7 mouse cellular contexts compared by ENCODE assay signal in genomic region chr10:128303126-128304021, GRCm38 (mm10). TPM values are rescaled to one million over a fixed set of nuclear protein-coding genes. Genes with fewer than 3 reads are reported as not detected.
DNase-seq lines count a peak whose midpoint lies in the region; ATAC-seq lines count a peak whose summit lies in the region.

TSS of gene Pan2 (plus strand) at chr10:128303335.

- DNase-seq in adrenal gland, adult 8-10 months: peak; percentile 99
- DNase-seq in embryo, embryonic 9.5 days (ENCODE audit: extremely low spot score): peak; percentile 100
- peak; percentile 95 to 98 for DNase-seq in gastrocnemius, postnatal 4 days (ENCODE audit: low spot score in 2 of 2)
- DNase-seq in left cerebral cortex, postnatal 36 days (ENCODE audit: low spot score in 2 of 2): peak; percentile 100
- peak; percentile 100 for DNase-seq in midbrain, embryonic 11.5 days (ENCODE audit: low spot score, missing footprints)
- peak; percentile 99 for DNase-seq in skeletal muscle tissue, adult 2 months (ENCODE audit: low read depth, low spot score)

- peak; percentile 99 for ATAC-seq in intestine, embryonic 16.5 days
- peak; percentile 99 for ATAC-seq in midbrain, embryonic 11.5 days (ENCODE audit: low FRiP score)

- H3K36me3 ChIP-seq in intestine, embryonic 16.5 days (ENCODE audit: control insufficient read depth, insufficient read depth, low read length): 0 out of 2 replicates have a peak, but pooled peaks cover 4% of the 10 kb centered on the region
- peaks cover 3% of the 10 kb centered on the region; the same call in 1 of the 2 replicates for H3K36me3 ChIP-seq in midbrain, embryonic 11.5 days (ENCODE audit: control insufficient read depth, insufficient read depth, low read length)

- intact Hi-C loops in left cerebral cortex, postnatal 36 days (cut with DNase I): no loop called here

- WGBS in intestine, embryonic 16.5 days: under 1% methylated on average over 37 of the region's 37 CpGs
- WGBS in midbrain, embryonic 11.5 days: 3% methylated on average over 37 of the region's 37 CpGs

- no peaks in the 10 kb centered on the region for H3K9me3 ChIP-seq in intestine, embryonic 16.5 days (ENCODE audit: control insufficient read depth, low read length)
- no peaks in the 10 kb centered on the region for H3K9me3 ChIP-seq in midbrain, embryonic 11.5 days (ENCODE audit: control insufficient read depth, low read length)

- H3K27ac ChIP-seq in intestine, embryonic 16.5 days (ENCODE audit: low read length): peak within 1 kb of the TSS; percentile 96
- peak within 1 kb of the TSS; percentile 73 for H3K27ac ChIP-seq in midbrain, embryonic 11.5 days (ENCODE audit: low read depth, low read length)

- peaks cover 10% of the 10 kb centered on the region for H3K4me1 ChIP-seq in intestine, embryonic 16.5 days (ENCODE audit: control insufficient read depth, insufficient read depth, low read length)
- H3K4me1 ChIP-seq in midbrain, embryonic 11.5 days (ENCODE audit: control insufficient read depth, insufficient read depth, low read length): peaks cover 11% of the 10 kb centered on the region

- H3K9ac ChIP-seq in intestine, embryonic 16.5 days (ENCODE audit: low read depth, low read length): peak within 1 kb of the TSS; percentile 89
- peak within 1 kb of the TSS; percentile 76 for H3K9ac ChIP-seq in midbrain, embryonic 11.5 days (ENCODE audit: low read length)

- H3K4me3 ChIP-seq in intestine, embryonic 16.5 days (ENCODE audit: low read length): peak within 1 kb of the TSS; percentile 73
- peak within 1 kb of the TSS; percentile 40 for H3K4me3 ChIP-seq in midbrain, embryonic 11.5 days (ENCODE audit: low read depth, low read length)

- no peaks in the 10 kb centered on the region for H3K27me3 ChIP-seq in intestine, embryonic 16.5 days (replicated peaks; ENCODE audit: control insufficient read depth, insufficient read depth, low read length)
- H3K27me3 ChIP-seq in midbrain, embryonic 11.5 days (ENCODE audit: control insufficient read depth, insufficient read depth, low read length): no peaks in the 10 kb centered on the region

- H3K4me2 ChIP-seq in intestine, embryonic 16.5 days (ENCODE audit: low read depth, low read length): peak within 1 kb of the TSS; percentile 96
- H3K4me2 ChIP-seq in midbrain, embryonic 11.5 days: peak within 1 kb of the TSS; percentile 65

RNA-seq across cellular contexts. Expression of gene Pan2, which starts in this region (rescaled TPM):
- 10 to 100 TPM; 17.5 to 35.4 (median 24.2) TPM for total RNA-seq in adrenal gland, adult 8-10 months (2022)
- total RNA-seq in gastrocnemius, postnatal 4 days (2021): 10 to 100 TPM; 17.2 to 19.5 TPM
- polyA plus RNA-seq in intestine, embryonic 16.5 days (2015; fragmentation: Nextera tagmentation; extraction: Ambion mirVana): 24.7 and 25.5 TPM in 2 replicates
- 10 to 100 TPM; 11.3 to 17.2 TPM for total RNA-seq in left cerebral cortex, postnatal 36 days (2021)
- 37.2 and 37.5 TPM in 2 replicates for polyA plus RNA-seq in midbrain, embryonic 11.5 days (2014; fragmentation: Nextera tagmentation; extraction: Ambion mirVana)

Comparison
In these comparisons a context has a peak if more than half of its experiments do, and no peak if none do; other contexts are left out.
1. Peak in every context shown above with its lines: DNase-seq, ATAC-seq, H3K4me3 ChIP-seq and H3K27ac ChIP-seq.